Mouse (Mus musculus): ENCODE results near the gene Shroom4. TPM values are rescaled to one million over a fixed set of nuclear protein-coding genes. Genes with fewer than 3 reads are reported as not detected.
A peak's percentile ranks its signal among the peaks of the same experiment; 100 is the strongest.

Gene Shroom4
- polyA plus RNA-seq (2015; fragmentation: Nextera tagmentation; extraction: Ambion mirVana), result 1.1 and 1.6 TPM in 2 replicates

DNA sequence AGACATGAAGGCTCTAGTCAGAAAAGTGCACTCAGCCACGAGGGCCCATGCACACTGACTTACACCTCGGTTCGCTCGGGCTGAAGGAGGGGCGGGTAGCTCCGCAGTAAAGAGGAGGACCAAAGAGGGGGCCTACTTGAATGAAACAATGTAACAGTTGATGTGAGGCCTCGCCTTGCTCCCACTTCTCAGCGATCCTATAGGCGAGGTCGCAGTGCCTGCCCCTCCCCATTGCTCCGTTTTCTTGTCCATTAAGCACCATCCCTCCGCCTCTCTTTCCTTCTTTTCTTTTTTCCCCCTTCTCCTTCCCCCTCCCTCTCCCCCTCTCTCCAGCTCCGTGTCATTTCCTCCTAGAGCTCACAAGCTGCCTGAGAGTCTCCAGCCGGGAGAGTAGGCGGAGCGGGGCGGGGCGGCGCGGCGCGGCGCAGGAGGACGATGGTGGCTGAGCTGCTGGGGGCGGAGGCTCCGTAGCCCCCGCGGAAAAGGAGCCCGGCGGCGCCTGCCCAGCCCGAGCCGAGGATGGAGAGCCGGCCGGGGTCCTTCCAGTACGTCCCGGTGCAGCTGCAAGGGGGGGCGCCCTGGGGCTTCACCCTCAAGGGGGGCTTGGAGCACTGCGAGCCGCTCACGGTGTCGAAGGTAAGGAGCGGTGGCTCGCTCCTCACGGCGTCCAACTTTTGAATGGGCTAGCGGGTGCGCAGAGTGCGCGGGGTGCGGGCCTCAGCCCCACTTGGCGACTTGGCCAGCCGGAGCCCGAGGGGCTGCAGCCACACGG is at the start of gene Shroom4:
Gene Shroom4, plus strand, starts transcription at position 229 of the 772 bp plus-strand sequence.
- 13% methylated on average over 52 of the region's 55 CpGs for WGBS

DNA sequence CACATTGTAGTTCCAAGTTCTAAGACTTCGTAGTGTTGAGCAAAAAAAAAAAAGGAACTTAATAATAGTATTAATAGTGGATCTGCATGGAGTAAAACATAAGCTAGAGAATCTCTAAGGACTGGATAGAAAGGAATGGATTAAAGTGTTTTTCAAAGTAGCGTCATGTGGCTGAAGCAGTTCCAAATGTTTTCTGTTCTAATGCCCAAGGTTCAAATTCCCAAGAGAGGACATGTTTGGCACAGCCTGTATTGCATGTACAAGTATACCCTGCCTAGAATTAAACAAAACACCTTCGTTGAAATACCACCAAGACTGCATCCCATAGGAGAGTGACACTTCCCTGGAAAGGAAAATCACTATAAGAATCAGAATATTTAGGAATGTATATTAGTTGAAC is 42.8 kb upstream of the Shroom4 start:
- H3K27me3 ChIP-seq (replicated peaks; ENCODE audit: control insufficient read depth, insufficient read depth, low read length), result no peaks in the 10 kb centered on the region
- no peaks in the 10 kb centered on the region for H3K4me1 ChIP-seq (replicated peaks; ENCODE audit: control insufficient read depth, insufficient read depth, low read length)
- no peak overlapping the region for H3K27ac ChIP-seq (ENCODE audit: low read length)
- no peaks in the 10 kb centered on the region for H3K36me3 ChIP-seq (ENCODE audit: control insufficient read depth, insufficient read depth)
- no peak overlapping the region for H3K4me2 ChIP-seq (ENCODE audit: low read length)
- no peak for ATAC-seq
- no peak overlapping the region for H3K9ac ChIP-seq (replicated peaks; ENCODE audit: low read depth, low read length)
- no peak overlapping the region for H3K4me3 ChIP-seq (replicated peaks; ENCODE audit: low read length)
- no peaks in the 10 kb centered on the region for H3K9me3 ChIP-seq (ENCODE audit: control insufficient read depth, low read length)
- WGBS, result 79% methylated on average over 3 of the region's 3 CpGs

More for the DNA sequence above, at the start of gene Shroom4:
- Histone ChIP-seq H3K9me3 (ENCODE audit: control insufficient read depth, low read length) (no peaks in the 10 kb centered on the region), H3K4me1 (replicated peaks; ENCODE audit: control insufficient read depth, insufficient read depth, low read length) (peaks cover 6% of the 10 kb centered on the region), H3K9ac (replicated peaks; ENCODE audit: low read depth, low read length) (peak within 1 kb of the TSS; percentile 67), H3K27ac (ENCODE audit: low read length) (peak within 1 kb of the TSS; percentile 58), H3K36me3 (ENCODE audit: control insufficient read depth, insufficient read depth) (no peaks in the 10 kb centered on the region), H3K4me3 (replicated peaks; ENCODE audit: low read length) (peak within 1 kb of the TSS; percentile 63), H3K27me3 (replicated peaks; ENCODE audit: control insufficient read depth, insufficient read depth, low read length) (no peaks in the 10 kb centered on the region), H3K4me2 (ENCODE audit: low read length) (peak within 1 kb of the TSS; percentile 70)
- ATAC-seq, result peak; percentile 98

DNA sequence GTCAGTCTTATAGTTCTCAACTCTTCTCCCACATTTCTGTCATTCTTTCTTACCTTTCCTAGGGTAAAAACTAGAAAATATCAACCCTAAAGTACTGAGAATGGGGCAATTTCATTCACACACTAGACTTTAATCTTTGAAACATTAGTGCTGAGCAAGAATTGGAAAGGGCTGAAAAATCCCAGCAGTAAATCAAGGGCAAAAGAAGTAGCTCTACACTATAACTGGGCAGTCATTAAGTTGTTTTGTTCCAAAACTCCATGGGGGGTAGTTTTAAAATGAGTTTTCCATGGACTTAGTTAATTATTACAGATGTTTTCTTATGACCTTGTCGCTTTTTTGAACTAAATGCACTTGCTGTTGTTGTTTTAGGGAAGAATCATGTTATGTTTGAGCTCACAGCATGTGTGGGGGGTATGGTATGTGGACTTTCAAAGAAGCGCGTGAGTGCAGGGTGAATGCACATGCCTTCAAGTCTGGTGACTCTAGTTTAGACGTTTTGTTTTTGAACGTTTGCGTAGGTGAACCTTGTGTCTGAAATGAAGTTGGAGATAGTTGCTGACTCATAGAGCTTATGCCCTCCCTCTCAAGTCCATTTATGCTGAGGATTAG is 42.0 kb upstream of the Shroom4 start:
- Histone ChIP-seq H3K4me1 (replicated peaks; ENCODE audit: control insufficient read depth, insufficient read depth, low read length) (no peaks in the 10 kb centered on the region), H3K27ac (ENCODE audit: low read length) (no peak overlapping the region), H3K9me3 (ENCODE audit: control insufficient read depth, low read length) (no peaks in the 10 kb centered on the region), H3K9ac (replicated peaks; ENCODE audit: low read depth, low read length) (no peak overlapping the region), H3K4me3 (replicated peaks; ENCODE audit: low read length) (no peak overlapping the region), H3K36me3 (ENCODE audit: control insufficient read depth, insufficient read depth) (no peaks in the 10 kb centered on the region), H3K27me3 (replicated peaks; ENCODE audit: control insufficient read depth, insufficient read depth, low read length) (no peaks in the 10 kb centered on the region), H3K4me2 (ENCODE audit: low read length) (no peak overlapping the region)
- whole genome bisulfite sequencing, result 65% methylated on average over 6 of the region's 6 CpGs
- ATAC-seq, result no peak

DNA sequence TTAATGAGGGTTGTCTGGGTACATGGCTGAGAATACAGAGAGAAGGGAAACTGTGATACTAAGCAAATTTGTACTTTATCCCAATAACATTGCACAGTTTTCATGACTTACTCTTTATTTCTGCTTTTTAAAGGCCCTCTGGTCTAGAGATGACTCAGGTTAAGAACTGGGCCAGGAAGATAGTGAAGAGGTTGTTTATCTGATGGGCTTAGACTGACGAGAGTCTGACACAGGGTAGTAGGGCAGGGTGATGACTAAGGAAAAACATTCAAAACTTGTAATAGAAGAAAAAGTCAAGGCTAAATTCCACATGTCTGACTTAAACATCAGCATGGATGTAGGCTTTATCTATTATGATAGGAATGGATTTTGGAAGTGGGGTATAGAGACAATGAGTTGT is 30.8 kb upstream of the Shroom4 start:
- Histone ChIP-seq H3K9me3 (ENCODE audit: control insufficient read depth, low read length) (no peaks in the 10 kb centered on the region), H3K4me1 (replicated peaks; ENCODE audit: control insufficient read depth, insufficient read depth, low read length) (no peaks in the 10 kb centered on the region), H3K36me3 (ENCODE audit: control insufficient read depth, insufficient read depth) (no peaks in the 10 kb centered on the region), H3K27ac (ENCODE audit: low read length) (no peak overlapping the region), H3K9ac (replicated peaks; ENCODE audit: low read depth, low read length) (no peak overlapping the region), H3K4me2 (ENCODE audit: low read length) (no peak overlapping the region), H3K4me3 (replicated peaks; ENCODE audit: low read length) (no peak overlapping the region), H3K27me3 (replicated peaks; ENCODE audit: control insufficient read depth, insufficient read depth, low read length) (no peaks in the 10 kb centered on the region)
- WGBS, result 86% methylated on average over 1 of the region's 1 CpGs
- ATAC-seq, result no peak

DNA sequence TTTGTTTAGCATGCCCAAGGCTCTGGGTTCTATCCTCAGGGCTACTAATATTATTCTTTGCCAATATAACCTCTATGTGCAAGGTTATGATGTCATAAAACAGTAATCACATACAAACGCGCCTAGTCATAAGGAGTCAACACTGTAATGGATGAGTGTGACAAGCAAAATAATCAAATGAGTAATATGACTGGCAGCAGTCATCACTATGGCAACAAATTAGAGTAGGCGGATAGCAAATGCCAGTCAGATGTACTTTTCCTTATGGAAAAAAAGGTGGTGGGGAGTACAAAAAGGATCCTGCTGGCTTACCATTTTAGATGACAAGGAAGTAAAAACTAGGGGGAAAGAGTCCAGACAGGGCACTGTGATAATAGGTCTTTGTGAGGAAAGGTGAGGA is 28.9 kb upstream of the Shroom4 start:
- 90% methylated on average over 3 of the region's 3 CpGs for WGBS
- no peak overlapping the region for H3K4me2 ChIP-seq (ENCODE audit: low read length)
- no peak overlapping the region for H3K4me3 ChIP-seq (replicated peaks; ENCODE audit: low read length)
- H3K27me3 ChIP-seq (replicated peaks; ENCODE audit: control insufficient read depth, insufficient read depth, low read length), result no peaks in the 10 kb centered on the region
- H3K36me3 ChIP-seq (ENCODE audit: control insufficient read depth, insufficient read depth), result no peaks in the 10 kb centered on the region
- H3K27ac ChIP-seq (ENCODE audit: low read length), result no peak overlapping the region
- H3K9me3 ChIP-seq (ENCODE audit: control insufficient read depth, low read length), result no peaks in the 10 kb centered on the region
- no peaks in the 10 kb centered on the region for H3K4me1 ChIP-seq (replicated peaks; ENCODE audit: control insufficient read depth, insufficient read depth, low read length)
- no peak for ATAC-seq
- no peak overlapping the region for H3K9ac ChIP-seq (replicated peaks; ENCODE audit: low read depth, low read length)

DNA sequence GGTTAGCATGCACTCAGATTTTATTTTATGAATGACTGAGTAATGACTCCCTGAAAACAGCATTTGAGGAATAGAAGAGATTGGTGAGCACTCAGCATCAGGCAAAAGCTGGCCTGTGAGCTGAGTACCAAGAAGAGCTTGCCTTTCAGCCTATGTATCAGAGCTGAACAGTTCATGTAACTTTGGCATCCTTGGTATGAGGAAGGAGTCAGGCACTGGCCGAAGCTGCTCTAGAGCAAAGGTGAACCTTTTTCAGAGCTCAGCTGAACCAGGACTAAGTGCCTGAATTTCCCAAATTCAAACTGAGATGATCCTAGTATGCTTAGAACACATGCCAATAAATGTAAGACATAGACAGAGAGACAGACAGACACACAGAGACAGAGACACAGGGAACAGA is 5.8 kb upstream of the Shroom4 start:
- Histone ChIP-seq H3K4me3 (replicated peaks; ENCODE audit: low read length) (no peak overlapping the region), H3K4me1 (replicated peaks; ENCODE audit: control insufficient read depth, insufficient read depth, low read length) (no peaks in the 10 kb centered on the region), H3K9ac (replicated peaks; ENCODE audit: low read depth, low read length) (no peak overlapping the region), H3K27ac (ENCODE audit: low read length) (no peak overlapping the region), H3K27me3 (replicated peaks; ENCODE audit: control insufficient read depth, insufficient read depth, low read length) (no peaks in the 10 kb centered on the region), H3K9me3 (ENCODE audit: control insufficient read depth, low read length) (no peaks in the 10 kb centered on the region), H3K36me3 (ENCODE audit: control insufficient read depth, insufficient read depth) (no peaks in the 10 kb centered on the region), H3K4me2 (ENCODE audit: low read length) (no peak overlapping the region)
- 71% methylated on average over 1 of the region's 1 CpGs for WGBS
- ATAC-seq, result no peak

DNA sequence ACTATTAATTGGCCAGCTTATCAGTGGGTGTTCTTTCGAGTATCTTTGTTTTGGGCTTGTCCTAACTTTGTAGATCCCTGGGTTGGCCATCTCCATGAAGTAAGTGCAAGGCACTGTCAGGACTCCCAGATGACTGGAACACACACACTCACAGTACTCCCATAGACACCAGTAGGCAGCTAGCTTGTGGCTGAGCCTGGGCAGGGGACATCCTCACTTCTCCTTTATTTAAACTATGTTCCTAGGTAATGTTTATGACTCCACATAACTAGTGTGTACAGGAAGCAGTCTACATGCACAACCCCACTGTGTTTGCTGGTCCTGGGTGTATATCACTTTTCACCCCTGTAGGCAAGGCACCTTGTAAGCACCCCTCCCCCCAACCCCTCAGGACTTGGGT is 461 bp upstream of the Shroom4 start:
- peak overlapping the region; percentile 63 for H3K4me3 ChIP-seq (replicated peaks; ENCODE audit: low read length)
- H3K36me3 ChIP-seq (ENCODE audit: control insufficient read depth, insufficient read depth), result no peaks in the 10 kb centered on the region
- peak overlapping the region; percentile 67 for H3K9ac ChIP-seq (replicated peaks; ENCODE audit: low read depth, low read length)
- WGBS, result 42% methylated on average over 1 of the region's 1 CpGs
- peak overlapping the region; percentile 70 for H3K4me2 ChIP-seq (ENCODE audit: low read length)
- peaks cover 6% of the 10 kb centered on the region for H3K4me1 ChIP-seq (replicated peaks; ENCODE audit: control insufficient read depth, insufficient read depth, low read length)
- no peaks in the 10 kb centered on the region for H3K9me3 ChIP-seq (ENCODE audit: control insufficient read depth, low read length)
- peak overlapping the region; percentile 16; the same call in 1 of the 2 replicates for H3K27ac ChIP-seq (ENCODE audit: low read length)
- no peaks in the 10 kb centered on the region for H3K27me3 ChIP-seq (replicated peaks; ENCODE audit: control insufficient read depth, insufficient read depth, low read length)
- no peak for ATAC-seq

DNA sequence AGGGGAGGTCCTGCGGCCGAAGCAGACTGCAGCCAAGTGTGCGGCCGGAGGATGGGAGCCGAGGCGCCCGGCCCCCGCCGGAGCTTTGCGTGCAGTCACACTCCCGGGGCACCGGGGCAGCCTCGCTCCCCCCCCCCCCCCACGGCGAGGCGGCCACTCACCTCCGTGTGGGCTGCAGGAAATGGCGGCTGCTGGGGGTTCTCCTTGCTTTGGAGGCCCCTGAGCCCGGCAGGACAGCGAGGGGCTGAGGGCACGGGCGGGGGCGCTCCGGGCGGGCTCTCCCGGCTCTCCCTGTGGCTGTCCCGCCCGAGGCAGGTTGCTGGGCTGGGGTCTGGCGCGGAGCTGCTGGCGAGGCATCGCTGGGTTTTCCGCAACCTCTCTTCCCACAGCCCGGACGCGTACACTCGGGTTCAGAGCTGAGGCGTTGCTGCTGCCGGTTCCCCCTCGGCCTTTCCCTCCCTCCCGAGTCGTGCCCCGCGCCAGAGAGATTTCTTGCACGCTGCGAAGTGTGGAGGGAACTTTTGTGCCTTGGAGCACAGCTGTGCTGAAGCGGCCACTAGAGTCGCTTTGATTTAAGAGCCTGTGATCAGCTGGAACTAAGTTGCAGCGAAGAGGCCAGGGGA is 855 bp downstream of the Shroom4 start:
- Histone ChIP-seq H3K4me1 (replicated peaks; ENCODE audit: control insufficient read depth, insufficient read depth, low read length) (peaks cover 6% of the 10 kb centered on the region), H3K27ac (ENCODE audit: low read length) (no peak overlapping the region), H3K9ac (replicated peaks; ENCODE audit: low read depth, low read length) (peak overlapping the region; percentile 67), H3K9me3 (ENCODE audit: control insufficient read depth, low read length) (no peaks in the 10 kb centered on the region), H3K4me3 (replicated peaks; ENCODE audit: low read length) (peak overlapping the region; percentile 63), H3K4me2 (ENCODE audit: low read length) (peak overlapping the region; percentile 70), H3K27me3 (replicated peaks; ENCODE audit: control insufficient read depth, insufficient read depth, low read length) (no peaks in the 10 kb centered on the region), H3K36me3 (ENCODE audit: control insufficient read depth, insufficient read depth) (no peaks in the 10 kb centered on the region)
- WGBS, result 16% methylated on average over 22 of the region's 49 CpGs
- ATAC-seq, result peak; percentile 41

DNA sequence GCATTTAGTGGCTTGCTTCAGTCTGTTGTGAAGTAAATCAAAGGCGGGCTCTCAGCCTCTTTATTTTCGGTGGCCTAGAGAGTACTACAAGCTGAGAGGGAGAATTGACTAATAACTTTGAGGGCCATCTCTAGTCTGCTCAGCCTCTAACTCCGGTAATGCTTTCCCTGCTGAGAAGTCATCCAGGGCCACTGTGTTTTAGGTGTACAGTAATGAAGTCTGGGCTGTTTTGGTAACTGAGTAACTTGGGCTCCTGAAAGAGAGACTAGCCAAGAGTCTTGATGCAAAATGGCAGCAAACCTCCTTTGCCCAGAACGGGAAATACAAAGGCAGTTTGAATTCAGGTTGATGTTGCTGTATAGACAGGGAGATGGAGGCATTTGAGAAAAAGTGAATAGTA is 3.3 kb downstream of the Shroom4 start:
- no peaks in the 10 kb centered on the region for H3K27me3 ChIP-seq (replicated peaks; ENCODE audit: control insufficient read depth, insufficient read depth, low read length)
- no peak overlapping the region for H3K9ac ChIP-seq (replicated peaks; ENCODE audit: low read depth, low read length)
- no peak overlapping the region for H3K4me2 ChIP-seq (ENCODE audit: low read length)
- no peak overlapping the region for H3K27ac ChIP-seq (ENCODE audit: low read length)
- 76% methylated on average over 4 of the region's 4 CpGs for WGBS
- no peaks in the 10 kb centered on the region for H3K36me3 ChIP-seq (ENCODE audit: control insufficient read depth, insufficient read depth)
- H3K4me1 ChIP-seq (replicated peaks; ENCODE audit: control insufficient read depth, insufficient read depth, low read length), result peaks cover 6% of the 10 kb centered on the region
- no peak for ATAC-seq
- no peak overlapping the region for H3K4me3 ChIP-seq (replicated peaks; ENCODE audit: low read length)
- no peaks in the 10 kb centered on the region for H3K9me3 ChIP-seq (ENCODE audit: control insufficient read depth, low read length)

Data from forebrain, embryonic 16.5 days (tissue).